Mouse (Mus musculus) megakaryocyte, adult 5-6 weeks (primary cell): ENCODE measurements around the gene Traf1. TPM values are rescaled to one million over a fixed set of nuclear protein-coding genes. Genes with fewer than 3 reads are reported as not detected.

Experiments
- ATAC-seq: 2 replicates; pipeline ENCODE4 v1.8.0; 2016; ENCODE audit warnings: mild to moderate bottlenecking, inconsistent platforms; ENCODE audit not compliant: poor library complexity, severe bottlenecking
- total RNA-seq, 2 experiments: library from RNA; stranded (forward) in 1 of 2; stranded (reverse) in 1 of 2; fragments of 153-499, 151-499 nt in 1 of 2; fragments of 221-1000, 200-1000 nt in 1 of 2; gene quantifications; 2 replicates each; pipeline versions ENCODE4 v1.2.3 to v1.2.4; 2015 to 2017

The Traf1 gene
- total RNA-seq, 2 experiments from 2014 or later, result 1.5 to 2.5 TPM

GRCm38 (mm10) chr2:34969166-34969565 is 7.6 kb upstream of the Traf1 start:
- no peak for ATAC-seq

GRCm38 (mm10) chr2:34966243-34966934 is 4.8 kb upstream of the Traf1 start:
- no peak for ATAC-seq

GRCm38 (mm10) chr2:34965806-34966205 is 4.2 kb upstream of the Traf1 start:
- no peak for ATAC-seq

DNA sequence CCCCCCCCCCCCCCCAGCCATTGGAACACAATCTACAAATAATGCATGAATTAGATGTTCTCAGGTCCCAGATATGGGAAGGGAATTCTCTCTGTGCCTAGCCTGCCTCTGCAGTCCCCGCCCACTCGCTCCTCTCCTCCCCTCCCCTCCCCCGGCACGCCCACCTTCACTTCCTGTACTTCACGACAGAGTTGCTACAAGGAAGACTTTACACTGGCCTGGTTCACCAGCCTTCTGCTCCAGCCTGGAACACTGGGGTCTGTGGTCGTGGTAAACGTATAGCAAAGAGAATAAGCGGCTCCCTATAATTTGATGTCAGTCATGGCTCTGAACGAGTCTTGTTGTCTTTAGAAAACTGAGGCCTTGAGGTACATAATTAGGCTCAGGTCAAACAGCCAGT is 3.7 kb upstream of the Traf1 start:
- peak; percentile 67 for ATAC-seq

- no peak for ATAC-seq
These were observed 3.1 kb upstream of the Traf1 start for GRCm38 (mm10) chr2:34964651-34965050.

- ATAC-seq, result no peak
These were observed 2.7 kb upstream of the Traf1 start for GRCm38 (mm10) chr2:34964230-34964629.

GRCm38 (mm10) chr2:34963371-34963956 is 1.9 kb upstream of the Traf1 start:
- peak; percentile 57 for ATAC-seq

GRCm38 (mm10) chr2:34962893-34963292 is 1.3 kb upstream of the Traf1 start:
- 0 out of 2 replicates have a peak, but pooled peaks have one; percentile 16 for ATAC-seq

- no peak for ATAC-seq
These were observed 639 bp upstream of the Traf1 start for GRCm38 (mm10) chr2:34962211-34962610.

- ATAC-seq, result no peak
These were observed 606 bp downstream of the Traf1 start for GRCm38 (mm10) chr2:34960966-34961365.

DNA sequence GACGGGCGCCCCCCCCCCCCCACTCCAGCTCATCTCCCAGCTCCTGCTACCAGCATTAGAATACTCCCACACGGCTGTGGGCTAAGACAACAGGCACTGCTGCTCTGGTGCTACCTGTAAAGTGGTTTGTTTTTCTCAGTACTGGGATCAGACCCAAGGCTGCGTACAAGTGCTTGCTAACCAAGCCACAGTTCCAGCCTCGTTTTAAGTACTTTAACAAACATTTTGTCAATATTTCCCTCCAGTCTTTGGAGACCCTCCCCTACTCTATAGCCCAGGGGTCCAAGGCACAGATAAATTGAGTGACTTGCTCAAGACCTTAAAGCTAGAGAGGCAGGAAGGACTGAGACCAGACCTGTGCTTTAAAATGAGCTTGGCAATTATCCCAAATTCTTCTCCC is 1.1 kb downstream of the Traf1 start:
- no peak for ATAC-seq

GRCm38 (mm10) chr2:34958582-34958981 is 3.0 kb downstream of the Traf1 start:
- peak; percentile 25; the same call in 1 of the 2 replicates for ATAC-seq

- ATAC-seq, result peak; percentile 40
These were observed 3.5 kb downstream of the Traf1 start for GRCm38 (mm10) chr2:34958036-34958435.

GRCm38 (mm10) chr2:34957405-34957804 is 4.2 kb downstream of the Traf1 start:
- no peak for ATAC-seq

- no peak for ATAC-seq
These were observed 4.6 kb downstream of the Traf1 start for GRCm38 (mm10) chr2:34956941-34957340.

DNA sequence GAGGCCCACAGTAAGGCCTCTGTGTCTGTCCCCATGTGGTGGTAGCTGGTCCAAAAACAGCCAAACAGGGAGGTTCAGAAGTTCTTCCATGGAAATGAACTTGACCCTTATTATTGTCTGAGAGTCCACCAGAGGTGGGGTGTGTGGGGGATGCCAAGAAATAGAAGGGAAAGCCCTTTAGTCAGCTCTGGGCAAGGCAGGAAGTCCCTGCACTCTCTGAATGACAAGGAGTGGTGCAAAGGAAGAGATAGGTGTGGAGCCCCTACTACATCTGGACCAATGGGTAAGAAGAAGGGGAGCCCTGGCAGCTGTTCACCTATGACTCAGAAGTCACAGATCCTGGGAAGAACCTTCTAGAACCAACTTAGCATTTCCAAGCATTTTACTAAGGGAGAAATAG is 7.2 kb downstream of the Traf1 start:
- no peak for ATAC-seq

DNA sequence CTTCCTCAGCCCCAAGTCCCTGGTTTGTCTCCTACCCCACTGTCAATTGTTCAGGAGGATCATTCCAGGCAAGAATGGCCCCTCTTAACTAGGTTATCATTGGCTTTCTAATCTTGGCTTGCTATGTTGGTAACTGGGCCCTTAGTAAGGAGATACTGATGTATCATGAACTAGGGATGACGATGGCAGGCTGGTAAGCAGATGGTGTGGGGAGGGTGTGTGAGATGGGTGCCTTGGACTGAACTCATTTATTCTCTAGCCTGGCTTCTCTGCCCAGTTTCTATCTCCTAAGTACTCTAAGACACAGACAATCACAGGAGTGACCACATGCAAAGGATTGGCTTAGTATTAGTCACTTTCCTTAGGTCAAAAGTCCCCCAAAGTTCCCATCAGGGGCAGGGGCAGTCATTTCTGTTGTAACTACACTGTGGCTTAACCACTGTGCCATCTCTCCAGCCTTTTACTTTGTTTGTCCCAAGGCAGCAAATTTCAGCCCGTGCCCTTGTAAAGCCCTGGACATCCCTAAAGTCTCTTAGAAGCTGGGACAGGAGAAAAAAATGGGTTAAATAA is 7.9 kb downstream of the Traf1 start:
- no peak for ATAC-seq

DNA sequence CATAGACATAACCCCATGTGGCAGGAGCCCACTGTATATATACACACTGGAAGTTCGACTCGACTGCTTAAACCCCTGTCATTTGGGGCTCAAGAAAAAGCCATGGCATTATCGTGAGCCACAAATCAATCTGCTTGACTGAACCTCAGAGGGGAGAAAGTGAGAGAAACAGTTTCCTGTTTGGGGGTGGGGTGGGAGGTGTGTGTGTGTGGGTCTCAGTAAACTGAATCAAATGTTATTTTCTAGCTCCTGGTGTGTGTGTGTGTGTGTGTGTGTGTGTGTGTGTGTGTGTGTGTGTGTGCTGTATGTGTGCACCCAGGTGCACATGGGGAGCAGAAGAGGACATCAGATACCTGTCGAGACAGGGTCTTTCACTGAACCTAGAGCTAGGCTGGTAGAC is 8.6 kb downstream of the Traf1 start:
- ATAC-seq, result no peak

GRCm38 (mm10) chr2:34951469-34951868 is 10.1 kb downstream of the Traf1 start:
- ATAC-seq, result no peak

DNA sequence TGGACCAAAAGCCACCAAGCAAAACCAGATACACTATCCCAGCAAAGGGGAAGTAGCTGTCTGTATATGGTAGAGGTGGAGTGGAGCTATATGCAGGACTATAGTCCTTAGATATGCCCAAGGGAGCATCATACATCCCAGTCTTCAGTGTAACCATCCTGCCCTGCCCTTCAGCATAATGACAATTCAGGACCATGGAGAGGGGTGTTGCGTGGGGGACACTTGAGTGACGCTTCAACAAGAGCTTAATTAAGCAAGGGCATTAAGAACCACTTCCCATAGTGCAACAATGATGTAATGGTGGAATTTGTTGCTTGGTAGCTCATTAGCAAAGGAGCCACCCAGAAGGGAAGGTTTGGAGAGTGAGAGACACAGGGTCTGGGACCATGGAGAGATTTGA is 12.9 kb downstream of the Traf1 start:
- no peak for ATAC-seq

- no peak for ATAC-seq
These were observed 15.5 kb downstream of the Traf1 start for GRCm38 (mm10) chr2:34946046-34946445.

DNA sequence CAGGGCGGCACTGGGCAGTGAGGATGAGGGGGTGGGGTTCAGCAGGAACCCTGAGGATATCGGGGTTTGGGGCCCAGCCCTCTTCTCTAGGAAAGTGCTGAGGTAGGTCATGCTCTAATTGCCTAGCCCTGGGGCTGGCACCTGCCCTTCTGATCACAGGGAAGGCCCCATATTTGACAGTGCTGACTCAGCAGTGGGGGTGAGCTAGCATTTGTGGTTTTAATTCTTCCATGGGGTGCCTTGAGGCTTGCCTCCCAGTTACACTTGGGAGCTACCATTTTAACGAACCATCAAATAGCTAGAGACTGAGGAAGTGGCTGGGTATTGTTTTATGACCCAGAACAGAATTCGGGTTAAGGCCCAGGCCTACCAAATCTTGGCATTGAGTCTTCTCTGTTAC is 16.0 kb downstream of the Traf1 start:
- no peak for ATAC-seq
